Mouse (Mus musculus): ENCODE measurements at regions not wholly inside any gene's neighbourhood (a gene's known extent, or its start where the extent isn't known, plus 50 kb on each side); places are given as distances from the start of the nearest gene placed in this dataset.

DNA sequence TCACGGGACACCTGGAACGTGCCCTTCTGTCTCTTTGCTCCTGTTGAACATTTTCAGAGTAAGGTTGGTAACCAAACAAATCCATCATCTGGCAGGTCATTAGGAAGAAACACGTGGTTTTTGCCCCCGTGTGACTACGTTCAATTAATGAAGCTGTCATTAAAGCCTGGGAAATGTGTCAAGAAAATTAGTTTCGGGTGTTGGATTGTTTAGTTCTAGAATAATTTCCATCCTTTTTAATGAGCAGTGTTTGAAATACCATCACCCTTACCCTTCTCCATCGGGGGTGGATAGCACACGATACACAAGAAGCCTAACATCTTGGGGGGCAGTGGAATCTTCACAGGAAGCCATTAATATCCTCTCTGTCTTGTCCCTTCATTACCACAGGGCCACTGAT lies 107.7 kb downstream of the Far1 start:
- DNase-seq (ENCODE audit: low spot score), result no peak

DNA sequence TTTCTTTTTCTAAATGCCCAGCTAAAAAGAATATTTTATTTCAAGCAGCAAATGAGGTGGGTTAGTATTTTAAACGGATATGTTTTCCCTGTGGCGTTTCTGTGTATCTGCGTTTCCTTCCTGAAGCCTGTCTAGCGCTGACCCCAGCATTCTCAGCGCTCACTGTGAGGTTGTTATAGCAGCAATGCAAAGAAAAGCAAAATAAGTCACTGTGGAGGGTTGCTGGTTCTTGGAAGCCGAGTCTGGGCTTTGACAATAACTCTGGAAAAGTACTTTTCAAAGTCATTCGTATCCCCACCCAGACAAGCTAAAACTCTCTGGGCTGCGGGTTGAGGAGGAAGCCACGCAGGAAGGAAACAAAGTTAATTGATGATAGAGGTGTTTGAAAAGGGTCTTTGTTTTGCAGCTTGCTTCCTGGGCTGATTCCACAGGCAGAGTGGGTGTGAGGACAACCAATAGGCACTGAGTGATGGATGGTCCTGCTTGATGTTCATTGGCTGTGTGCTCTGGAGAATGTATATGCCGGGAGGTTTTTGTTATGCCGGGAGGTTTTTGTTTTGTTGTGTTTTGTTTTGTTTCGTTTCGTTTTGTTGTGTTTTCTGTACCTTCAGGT lies 108.4 kb downstream of the Far1 start:
- DNase-seq (ENCODE audit: low spot score), result no peak

DNA sequence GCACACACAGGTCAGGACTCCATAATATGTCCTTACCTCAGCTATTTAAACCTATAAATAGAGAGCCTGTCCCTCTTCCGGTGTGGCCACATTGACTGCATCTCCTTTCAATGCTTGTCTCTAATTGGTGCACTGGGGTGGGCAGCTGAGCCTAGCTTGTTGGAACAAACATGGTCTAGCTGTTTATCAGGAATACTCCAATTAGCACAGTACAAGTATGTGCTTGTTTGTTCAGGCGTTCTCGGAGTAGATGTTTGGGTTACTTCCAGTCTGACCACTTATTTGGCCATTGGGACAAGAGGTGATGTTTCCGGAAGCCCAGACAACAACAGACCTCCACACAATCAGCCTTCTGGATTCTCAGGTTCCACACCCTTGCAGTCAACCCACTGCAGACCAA lies 109.7 kb downstream of the Far1 start:
- no peak for DNase-seq (ENCODE audit: low spot score)

DNA sequence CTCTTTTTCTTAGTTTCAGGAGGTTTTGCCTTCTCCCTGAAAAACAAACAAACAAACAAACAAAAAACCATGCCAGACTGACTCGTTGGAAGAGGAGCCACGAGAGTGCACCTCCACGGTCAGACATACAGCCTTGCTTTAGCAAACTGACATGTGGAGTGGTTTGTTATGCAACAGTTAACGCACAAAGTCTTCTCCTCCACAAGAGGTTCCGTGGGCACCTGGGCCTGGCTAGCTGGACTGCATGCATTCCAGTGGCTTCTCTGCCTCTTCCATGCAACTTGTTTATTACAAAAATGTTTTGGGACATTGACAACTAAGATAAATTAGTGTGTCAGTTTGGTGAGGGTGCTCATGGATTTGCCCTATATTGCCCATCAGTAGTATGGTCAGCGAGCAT lies 110.3 kb downstream of the Far1 start:
- no peak for DNase-seq (ENCODE audit: low spot score)

DNA sequence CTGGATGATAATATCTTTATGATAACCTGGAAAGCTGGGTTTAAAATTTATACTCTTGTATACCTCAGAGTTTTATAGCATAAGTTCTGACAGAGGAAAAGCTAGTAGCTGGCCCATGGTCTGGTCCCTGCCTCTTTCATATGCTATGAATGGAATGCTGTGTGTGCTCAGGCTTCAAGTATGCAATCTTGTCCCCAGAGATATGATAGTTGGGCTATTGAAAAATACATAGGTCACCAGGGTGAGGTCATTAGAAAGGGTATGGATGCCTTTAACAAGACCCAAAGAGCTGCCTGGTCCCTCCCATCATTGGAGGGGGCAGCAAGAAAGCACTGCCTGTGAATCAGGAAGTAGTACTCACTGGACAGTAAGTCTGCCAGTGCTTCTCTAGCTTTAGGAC lies 113.1 kb downstream of the Far1 start:
- no peak for DNase-seq (ENCODE audit: low spot score)

DNA sequence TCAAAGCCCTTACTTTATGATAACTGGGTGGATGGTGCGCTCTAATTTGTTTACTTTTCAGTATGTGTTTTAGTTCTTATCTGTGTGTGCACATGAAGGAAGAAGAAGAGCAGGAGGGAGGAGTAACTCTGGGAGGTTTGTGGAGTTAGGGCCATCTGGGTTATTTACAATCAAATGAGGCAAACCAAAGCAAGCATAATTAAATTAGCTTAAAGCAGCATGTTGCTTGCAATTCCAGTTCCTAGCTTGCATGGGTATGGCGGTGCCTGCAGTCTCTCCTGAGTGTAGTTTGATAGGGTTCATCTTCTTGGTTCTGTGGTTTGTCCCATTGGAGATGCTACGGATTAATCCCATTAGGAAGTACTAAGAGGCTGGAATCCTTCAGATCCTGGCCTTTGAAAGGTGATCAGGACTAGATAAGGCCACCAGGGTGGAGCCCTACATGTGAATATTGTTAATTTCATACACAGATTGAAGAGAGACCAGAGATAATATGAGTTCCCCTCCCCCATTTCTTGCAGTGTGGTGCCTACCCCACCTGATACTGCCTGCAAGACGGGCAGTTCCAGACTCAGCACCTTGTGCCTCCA lies 123.5 kb downstream of the Far1 start:
- no peak for DNase-seq (ENCODE audit: low spot score)

DNA sequence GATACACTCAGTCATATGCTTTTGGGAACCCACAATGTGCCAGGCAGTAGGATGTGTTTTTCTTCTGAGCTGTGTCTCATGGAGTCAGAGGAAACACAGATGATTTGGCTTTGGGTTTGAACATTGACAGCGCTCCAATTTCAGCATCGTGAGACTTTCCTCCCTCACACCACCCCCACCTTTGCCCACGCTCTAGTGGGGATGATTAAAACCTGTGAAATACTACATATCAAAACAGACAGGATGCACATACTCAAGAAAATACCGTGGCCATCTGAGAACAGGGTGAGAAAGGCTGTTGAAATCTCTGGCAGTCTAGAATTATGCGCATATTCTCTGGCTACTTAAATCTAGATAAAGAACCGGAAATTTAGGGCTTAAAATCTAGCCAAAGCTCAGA lies 124.5 kb downstream of the Far1 start:
- no peak for DNase-seq (ENCODE audit: low spot score)

DNA sequence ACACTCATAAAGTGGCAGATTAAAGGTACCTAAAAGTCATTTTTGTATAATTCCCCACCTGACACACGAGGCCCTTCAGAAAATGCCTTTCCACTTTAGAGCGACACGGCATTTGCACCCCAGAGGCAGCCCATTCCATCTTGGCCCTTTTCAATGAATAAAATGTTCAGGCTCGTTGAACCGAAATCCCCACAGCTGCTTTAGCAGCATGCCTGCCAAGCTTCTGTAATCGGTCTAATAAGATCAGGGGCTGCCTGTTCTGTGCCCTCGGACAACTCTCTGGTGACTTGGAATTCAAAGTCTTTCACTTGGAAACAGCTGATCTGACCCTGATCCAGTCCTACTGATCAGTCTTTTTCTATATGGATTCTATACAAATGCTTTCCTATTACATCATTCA lies 123.3 kb upstream of the Spon1 start:
- no peak for DNase-seq (ENCODE audit: low spot score)

DNA sequence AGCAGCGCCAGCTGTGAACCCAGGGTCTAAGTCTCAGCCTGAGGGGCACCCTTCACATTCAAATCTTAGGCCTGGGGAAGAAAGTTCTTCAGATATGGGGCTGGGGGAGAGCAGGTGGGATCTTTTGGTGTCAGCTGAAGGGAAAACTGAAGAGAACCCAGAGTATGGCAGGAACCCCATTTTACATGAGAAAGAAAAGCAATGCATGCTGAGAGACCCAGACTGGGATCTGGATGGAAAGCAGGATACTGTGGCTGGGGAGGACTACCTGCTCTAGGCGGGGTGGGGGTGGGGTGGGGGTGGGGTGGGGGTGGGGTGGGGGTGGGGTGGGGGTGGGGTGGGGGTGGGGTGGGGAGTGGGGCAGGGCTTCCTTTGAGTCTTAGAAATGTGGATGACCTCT lies 115.2 kb upstream of the Spon1 start:
- no peak for DNase-seq (ENCODE audit: low spot score)

DNA sequence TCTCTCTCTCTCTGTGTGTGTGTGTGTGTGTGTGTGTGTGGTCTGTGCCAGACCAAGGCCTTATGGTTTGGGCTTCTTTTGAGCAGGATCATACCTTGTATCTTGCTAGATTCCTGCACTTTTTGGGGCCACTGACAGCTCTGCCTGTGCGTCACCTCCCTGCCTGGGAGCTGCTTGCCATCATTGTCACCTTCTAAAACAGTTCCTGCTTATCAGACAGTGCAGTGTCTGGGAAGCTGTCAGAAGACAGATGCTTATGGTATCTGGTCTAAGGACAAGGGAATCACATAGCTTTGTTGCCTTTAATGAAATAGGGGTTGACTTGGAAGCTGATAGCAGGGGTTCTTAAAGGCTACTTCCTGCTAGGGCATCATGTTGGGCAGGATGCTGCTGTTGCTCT lies 114.1 kb upstream of the Spon1 start:
- no peak for DNase-seq (ENCODE audit: low spot score)

DNA sequence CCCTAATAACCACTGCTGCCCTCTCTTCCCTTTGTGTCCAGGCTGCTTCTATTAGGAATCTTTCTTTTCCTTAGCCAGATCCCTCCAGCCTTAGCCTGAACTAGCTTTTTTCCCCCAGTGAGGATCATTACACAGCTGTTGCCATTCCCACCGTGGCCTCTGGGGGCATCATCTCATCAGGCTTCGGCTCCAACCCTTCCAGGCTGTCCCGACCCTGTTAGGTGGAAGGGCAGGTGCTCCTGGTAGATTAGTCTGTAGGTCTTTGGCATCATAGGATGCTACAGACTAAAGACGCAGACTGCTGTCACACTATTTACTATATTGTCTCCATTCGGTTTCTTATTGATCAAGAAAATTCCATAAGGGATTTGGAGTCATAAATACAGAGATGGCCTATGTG lies 112.7 kb upstream of the Spon1 start:
- DNase-seq (ENCODE audit: low spot score), result peak; percentile 76

DNA sequence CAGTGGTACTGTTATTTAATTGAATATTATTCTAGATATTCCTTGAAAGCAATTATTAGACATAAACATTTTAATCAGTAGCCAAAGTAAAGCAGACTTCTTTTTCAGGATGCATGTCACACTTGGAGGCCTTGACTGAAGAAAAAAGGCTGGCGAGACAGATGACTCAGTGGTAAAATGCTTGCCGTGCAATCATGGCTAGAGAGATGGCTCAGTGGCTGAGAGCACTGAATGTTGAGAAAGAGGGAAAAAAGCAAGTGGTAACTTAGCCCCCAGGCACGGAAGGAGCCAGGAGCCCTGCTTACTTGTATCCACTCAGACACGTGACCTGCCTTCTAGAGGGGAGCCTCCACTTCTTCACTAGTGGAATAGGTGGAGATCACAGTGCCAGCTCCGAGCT lies 110.5 kb upstream of the Spon1 start:
- DNase-seq (ENCODE audit: low spot score), result no peak

DNA sequence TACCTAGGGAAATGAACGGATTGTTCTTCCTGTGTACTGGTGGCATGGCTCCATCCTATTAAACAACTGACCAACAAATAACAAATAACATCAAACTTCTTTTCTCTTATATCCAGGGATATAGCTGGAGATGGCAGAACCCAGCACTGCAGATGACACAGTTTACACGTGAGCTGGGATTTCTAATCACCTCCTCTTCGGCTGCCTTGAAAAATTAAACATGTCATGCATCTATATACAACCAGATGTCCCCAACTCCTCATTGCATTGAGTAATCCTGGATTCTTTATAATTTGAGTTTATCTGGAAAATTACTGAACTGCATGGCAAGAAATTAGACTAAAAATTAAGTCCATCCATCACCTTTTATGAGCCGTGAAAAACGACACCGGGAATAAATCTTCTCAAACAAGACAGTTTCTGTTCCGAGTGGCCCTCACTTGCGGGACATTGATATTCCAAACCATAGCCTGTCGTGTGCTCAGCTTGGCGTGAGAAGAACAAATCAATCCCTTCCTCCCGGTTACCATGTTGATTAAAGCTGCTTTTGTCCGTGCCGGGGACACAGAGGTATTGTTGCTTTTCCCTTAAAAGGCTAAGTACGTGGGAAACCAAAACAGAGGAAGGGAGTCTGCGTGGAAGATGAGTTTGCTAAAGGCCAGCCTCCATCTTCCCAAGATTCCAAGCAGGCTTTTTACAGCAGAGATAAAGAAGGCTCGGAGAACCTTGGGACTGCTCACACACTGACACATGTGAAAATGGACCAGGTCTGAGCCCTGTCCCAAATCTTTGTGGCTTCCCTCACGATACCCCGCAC lies 92.8 kb upstream of the Spon1 start:
- no peak for DNase-seq (ENCODE audit: low spot score)

DNA sequence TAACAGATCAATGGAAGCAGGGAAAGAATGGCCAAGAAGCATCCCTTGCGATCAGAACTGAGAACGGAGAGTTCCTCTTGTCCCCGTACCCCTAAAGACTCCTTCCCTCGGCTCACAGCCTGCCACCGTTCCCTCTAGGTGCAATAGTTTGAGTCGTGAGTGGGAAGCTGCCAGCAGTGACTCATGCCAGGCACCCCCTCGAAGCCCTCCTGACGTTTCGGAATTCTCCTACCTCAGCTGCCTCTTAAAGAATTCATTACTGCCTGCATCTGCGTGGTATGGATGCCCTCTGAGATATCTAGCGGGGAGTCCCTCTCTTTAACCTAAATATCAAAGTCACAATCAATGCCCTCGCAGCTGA lies 92.2 kb upstream of the Spon1 start:
- DNase-seq (ENCODE audit: low spot score), result no peak

DNA sequence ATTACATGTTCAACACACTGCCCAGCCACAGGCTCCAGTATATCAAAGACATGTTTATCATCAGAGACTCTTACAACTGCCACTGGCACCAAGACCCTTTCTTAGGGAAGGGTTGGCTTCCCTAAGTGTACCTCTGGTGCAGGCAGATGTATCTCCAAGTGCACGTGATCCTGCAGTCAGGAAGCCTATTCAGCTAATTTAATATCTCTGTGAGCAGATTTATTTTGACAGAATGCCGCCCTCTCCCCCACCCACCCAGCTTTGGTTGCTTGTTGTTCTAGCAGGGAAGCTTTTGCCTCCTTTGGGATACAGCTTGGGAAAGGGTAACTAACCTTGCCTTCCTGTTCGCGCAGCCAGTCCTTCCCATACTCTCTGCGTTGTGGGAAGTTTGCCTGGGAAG lies 83.5 kb upstream of the Spon1 start:
- DNase-seq (ENCODE audit: low spot score), result no peak

DNA sequence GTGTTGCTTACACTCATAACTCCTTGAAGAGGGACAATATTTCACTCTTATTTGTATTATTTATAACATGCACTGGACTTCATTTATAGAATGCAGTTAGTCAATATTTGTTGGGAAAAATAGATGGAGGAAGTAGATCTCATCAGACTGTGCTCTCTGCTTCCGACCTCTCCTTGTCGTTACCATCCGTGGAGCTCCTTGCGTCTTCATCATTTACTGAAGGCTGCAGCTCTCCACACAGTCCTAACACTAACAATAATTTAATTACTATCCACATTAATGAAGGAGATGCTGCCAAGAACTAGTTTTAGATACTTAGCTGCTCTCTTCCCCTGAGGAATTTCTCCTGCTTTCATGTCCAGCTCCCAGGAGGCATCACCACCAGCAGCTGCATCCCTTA lies 80.4 kb upstream of the Spon1 start:
- DNase-seq (ENCODE audit: low spot score), result no peak

DNA sequence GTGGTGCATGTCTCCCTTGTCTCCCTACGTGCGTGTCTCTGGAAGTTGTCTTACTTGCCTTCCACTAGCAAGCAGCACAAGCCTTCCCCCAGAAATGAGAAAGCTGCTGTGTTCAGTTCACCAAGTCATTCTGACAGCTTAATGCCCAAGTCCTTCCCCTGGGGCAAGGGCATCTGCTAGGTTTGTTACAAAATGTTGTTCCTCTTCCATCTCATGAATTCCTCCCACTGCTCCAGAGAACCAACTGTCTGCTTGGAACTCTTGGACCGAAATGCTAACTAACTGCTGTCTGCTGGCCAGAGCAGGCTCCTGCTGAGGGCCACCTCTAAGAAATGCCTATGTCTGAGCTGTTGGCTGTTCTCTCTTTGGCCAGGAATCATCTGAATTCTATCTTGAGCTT lies 79.3 kb upstream of the Spon1 start:
- no peak for DNase-seq (ENCODE audit: low spot score)

DNA sequence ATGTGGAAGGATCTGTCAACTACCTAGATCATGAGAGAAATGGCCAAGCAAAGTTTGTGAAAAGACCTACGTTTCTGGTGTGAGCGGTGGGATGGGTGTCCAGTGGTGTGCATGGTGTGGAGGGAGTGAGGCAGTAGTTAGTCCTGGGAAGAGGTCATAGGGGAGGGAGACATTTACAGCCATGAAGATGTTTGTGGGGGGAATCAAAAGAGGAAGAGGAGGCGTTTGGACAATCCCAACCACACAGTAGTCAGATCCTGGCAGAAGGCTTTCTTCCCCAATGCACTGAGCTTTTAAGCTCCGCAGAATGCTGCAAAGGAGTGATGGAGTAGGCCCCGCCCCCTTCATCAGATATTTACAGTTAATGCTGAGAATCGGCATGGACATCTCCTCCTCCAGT lies 78.2 kb upstream of the Spon1 start:
- no peak for DNase-seq (ENCODE audit: low spot score)

DNA sequence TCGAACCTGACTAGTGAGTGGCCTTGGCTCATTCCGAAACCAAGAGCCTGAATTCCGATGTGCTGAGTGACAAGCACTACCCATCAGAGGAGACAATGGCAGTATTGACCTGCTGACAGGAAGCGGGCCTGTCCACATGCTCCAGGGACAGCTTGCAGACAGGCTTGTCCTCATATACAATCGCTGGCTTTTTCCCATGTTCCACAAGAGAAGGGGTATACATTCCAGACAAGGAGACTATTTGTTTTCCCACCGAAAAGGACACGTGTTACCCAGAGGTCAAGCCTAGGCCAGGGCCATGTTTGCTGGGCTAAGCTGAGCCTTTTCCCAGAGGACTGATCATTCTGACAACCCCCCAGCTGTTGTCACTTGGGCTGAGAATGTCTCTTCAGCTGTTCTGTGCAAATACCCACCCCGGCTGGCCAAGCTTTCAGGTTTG lies 77.5 kb upstream of the Spon1 start:
- DNase-seq (ENCODE audit: low spot score), result no peak

DNA sequence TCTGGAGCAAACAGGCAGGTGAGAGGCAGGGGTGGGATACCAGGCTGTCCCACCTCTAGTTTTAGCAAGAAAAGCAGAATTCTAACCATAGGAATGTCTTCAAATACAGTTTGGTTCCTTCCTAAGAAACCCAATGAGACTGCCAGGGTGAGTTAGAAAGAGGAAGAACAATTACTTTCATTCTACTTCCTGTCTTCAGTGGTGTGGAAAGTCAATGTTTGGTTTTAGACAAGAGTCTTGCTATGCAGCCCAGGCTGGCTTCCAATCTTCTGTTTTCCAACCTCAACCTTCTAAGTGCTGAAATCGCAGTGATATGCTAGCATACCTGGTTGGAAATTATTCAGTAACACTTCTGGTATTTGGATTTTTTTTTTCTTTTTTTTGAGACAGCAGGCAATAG lies 77.1 kb upstream of the Spon1 start:
- no peak for DNase-seq (ENCODE audit: low spot score)

DNA sequence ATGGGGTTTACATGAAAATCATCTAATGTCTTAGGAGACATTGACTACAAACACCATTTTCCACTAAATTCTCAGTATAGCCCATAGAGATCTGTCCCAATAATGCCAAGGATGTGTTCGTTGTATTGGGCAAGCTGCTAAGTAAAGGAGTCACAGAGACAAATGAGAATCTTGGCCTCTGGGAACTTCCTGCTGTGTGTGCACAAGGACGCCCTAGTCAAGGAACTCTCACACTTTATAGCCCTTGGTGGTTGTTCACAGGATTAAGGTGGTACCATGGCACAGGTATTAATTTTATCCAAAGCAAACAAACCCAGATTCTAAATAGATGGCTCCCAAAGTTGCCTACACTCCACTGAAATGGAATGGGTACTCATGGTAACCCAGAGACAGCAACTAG lies 76.7 kb upstream of the Spon1 start:
- DNase-seq (ENCODE audit: low spot score), result no peak

DNA sequence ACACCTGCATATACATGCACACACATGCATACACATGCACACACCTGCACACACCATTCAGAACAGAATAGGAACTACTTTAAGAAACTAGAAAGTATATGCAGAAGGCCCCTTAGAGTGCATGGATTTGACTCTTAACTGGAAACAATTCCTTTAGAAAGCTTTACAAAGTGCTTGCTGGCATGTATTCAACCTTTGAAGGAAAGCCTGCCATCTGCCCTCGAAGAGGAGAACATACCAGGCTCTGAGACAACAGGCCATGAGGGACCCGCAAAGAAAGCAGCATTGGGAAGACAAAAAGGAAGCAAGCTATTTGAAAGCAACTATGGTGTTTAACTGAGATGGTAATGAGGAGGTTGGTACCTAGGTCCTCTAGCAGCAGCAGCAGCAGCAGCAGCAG lies 74.0 kb upstream of the Spon1 start:
- no peak for DNase-seq (ENCODE audit: low spot score)

DNA sequence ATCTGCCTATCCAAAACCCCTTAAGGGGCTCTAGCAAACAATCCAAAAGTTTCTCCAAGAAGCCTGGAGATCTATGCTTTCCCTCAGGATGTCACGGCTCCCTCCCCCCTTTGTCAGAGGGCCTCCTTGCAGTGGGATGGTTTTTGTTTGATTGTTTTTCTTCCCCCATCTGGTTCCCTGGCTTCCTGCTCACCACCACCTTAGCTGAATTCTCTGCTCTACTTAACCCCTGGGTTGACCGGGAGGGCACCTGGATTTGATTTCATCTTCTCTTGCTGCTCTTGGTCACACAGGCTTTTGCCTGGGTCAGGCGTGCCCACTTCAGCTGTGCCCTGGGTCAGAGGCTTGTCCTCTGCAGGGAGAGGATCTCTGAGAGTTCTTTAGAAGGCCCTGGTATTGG lies 72.3 kb upstream of the Spon1 start:
- DNase-seq (ENCODE audit: low spot score), result no peak

DNA sequence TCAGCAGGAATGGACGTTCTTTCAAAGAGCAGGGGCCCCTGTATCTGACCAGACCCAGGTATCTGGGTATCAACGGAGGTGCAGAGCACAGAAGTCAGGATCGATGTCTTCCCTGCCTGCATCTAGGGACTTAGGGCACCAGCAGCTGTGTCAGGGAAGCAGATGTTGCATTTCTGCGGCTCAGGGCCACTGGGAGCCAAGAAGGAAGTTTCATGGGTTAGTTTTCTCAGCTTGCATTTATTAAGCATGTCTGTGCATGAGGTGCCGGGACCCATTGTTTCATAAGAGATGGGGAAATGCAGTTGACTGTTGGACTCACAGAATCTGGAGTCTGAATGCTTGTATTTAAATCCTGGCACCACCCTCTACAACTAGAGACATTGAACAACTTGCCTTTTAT lies 71.3 kb upstream of the Spon1 start:
- DNase-seq (ENCODE audit: low spot score), result no peak
